Mouse (Mus musculus) inflammation-experienced regulatory T-cells, adult 6 months (primary cell): ENCODE results near the gene Pitpnm2. TPM values are rescaled to one million over a fixed set of nuclear protein-coding genes. Genes with fewer than 3 reads are reported as not detected.
A peak's percentile ranks its signal among the peaks of the same experiment; 100 is the strongest.

Experiments used
- ATAC-seq: one replicate; pipeline ENCODE4 v1.8.0; 2017
- polyA plus RNA-seq, 3 experiments: library from polyadenylated mRNA; unstranded; fragments of 100-300 nt; shearing (Covaris generic); gene quantifications; one replicate each; pipeline ENCODE4 v1.2.1; 2017

The Pitpnm2 gene
- polyA plus RNA-seq, 3 experiments from 2014 or later: 5.5 to 15.7 (median 11.1) TPM

- ATAC-seq: no peak
These were observed 2.3 kb downstream of the Pitpnm2 start for GRCm38 (mm10) chr5:124247296-124247695.

DNA sequence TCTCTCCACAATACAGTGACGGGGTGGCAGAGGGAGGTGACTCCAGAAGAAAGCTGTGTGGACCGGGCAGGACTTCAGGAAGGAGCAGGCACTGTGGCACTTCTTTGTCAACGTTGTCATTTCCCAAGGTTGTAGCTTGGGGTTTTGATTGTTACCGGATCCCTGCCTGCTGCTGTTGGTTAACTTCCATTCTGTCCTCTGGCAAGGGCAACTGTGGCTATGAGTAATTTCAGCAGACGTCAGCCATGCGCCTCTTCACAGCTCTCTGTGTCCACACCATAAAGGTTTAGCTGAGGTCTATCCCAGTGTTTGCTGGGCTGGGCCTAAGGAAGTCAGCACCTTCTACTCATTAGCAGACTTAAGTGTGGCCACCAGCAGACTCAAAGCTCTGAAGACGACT lies 4.7 kb downstream of the Pitpnm2 start:
- no peak for ATAC-seq

DNA sequence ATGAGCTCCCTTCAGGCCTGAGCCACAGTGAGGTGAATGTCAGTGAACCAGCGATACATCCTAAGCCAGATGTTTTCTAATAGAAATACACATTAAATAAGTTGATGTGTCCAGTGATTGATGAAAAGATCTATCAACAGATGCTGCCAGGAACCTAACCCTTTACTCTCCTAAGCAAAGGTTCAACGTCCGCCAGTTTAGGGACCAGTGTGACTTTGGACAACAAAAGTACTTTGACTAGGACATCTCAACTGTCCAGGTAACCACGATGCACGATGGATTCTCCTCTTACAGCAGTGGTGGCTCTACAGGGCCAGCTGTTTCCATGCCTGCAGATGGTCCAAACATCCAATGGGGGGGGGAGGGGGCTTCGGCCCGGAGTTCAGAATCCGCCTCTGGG lies 5.1 kb downstream of the Pitpnm2 start:
- ATAC-seq: no peak

GRCm38 (mm10) chr5:124243236-124243901 lies 6.2 kb downstream of the Pitpnm2 start:
- no peak for ATAC-seq

GRCm38 (mm10) chr5:124241686-124242444 lies 7.7 kb downstream of the Pitpnm2 start:
- no peak for ATAC-seq

DNA sequence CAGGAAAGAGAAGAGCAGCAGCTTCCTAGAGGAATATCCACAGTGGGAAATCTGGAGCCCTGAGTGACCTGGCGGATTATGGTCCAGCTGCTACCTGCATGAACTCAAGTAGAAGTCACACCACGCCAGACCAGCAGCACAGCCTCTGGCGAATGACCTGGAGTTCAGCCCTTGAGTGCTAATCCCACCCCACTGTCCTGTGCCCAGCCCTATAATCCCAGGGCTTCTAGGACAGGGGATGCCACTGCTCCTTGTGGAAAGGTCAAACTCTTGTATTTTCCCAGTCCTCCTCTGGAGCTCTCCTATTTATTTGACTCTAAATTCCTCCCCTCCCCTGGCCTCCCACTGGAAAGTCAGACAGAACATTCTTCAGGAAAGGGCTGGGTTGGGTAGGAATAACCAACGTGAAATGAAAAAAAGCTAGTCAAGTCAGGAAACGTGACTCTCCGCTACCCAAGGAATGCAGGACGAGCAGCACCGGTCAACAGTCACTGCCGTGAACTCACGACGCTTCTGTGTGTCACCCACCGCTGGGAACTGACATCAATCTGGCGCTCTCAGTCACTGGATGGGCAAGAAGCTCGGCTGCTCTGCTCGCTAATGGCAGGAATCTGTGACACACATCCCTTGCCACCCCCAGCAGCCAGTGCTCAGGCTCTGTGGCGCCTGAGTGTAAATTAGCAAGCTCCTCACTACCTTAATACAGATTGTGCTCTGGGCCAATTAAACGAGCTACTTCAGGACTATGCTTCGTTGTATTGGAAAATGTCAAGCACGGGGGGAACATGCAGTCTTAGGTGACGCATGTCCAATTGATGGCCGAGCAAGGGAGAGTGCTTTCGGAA lies 8.5 kb downstream of the Pitpnm2 start:
- no peak for ATAC-seq

- ATAC-seq: no peak
These were observed 13.4 kb downstream of the Pitpnm2 start for GRCm38 (mm10) chr5:124236180-124236579.

- ATAC-seq: no peak
These were observed 14.8 kb downstream of the Pitpnm2 start for GRCm38 (mm10) chr5:124234778-124235177.

DNA sequence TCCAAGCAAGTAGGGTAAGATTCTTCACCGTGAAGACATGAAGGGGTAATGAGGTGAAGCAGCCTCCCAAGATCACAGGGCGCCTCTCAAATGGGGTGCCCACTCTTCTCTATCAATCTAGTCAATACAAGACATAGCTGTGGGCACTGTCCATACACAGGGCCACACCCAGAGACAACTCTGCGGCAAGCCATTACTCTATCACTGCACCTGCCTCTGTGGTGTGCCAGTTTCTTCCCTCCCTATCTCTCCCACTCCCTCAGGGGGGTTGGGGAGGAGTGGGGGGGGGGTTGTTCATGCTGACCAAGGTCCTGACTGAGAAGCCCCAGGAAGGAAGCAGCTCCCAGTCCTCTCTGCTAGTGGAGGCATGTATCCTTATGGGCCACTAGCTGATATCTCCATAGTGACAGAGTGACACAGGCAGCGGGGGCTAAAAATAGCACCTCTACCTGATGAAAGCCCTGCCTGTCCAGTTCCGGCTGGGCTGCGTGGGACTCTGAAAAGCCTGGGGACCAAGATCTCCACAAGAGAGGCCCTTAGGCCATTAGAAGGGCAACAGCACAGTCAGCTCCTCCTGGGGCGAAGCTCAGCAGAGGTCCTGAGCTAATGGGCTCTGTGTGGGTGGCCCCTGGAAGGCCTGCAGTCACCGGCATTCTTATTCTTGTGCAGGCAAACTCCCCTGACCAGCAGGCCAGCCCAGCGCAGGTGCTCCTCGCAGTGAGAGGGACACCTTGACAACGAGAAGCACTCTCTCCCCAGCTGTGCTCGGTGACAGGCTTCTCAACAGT lies 15.5 kb downstream of the Pitpnm2 start:
- ATAC-seq: no peak

GRCm38 (mm10) chr5:124233144-124233465 lies 16.5 kb downstream of the Pitpnm2 start:
- peak; percentile 87 for ATAC-seq

DNA sequence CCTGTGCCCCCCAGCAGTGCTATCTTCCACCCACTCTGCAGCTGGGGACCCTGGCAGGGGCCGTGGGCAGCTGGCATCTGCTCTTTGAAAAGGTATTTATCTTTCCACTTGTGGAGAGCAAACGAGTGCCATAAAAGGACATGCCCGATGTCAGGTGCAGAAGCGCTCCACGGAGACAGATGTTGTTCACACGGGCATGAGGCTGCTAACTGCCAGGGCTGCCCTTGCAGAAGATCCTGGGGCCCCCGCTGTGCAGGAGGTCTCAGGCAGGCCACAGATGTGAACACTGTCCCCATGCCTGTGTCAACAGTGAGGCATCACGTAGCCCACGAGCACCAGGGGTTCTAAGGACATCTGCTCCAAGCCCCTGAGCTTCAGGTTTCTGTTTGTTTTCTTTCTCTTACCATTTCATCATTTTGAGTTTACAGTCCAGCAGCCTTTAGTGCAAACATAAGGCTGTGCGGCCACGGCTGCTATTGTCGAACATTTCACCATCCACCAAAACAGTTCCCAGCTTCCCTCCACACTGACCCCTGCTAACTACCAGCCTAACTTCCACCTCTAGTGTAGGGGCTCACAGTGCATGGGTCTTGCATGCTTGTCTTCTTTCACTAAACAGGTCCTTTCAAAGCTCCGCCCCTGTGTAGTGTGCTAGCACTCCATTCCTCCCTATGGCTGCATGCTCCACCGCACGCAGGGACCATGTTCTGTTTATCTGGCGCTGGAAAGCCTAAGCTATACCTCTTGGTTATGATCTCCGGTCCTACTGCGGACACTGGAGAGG lies 17.0 kb downstream of the Pitpnm2 start:
- ATAC-seq: peak; percentile 43

- ATAC-seq: no peak
These were observed 19.1 kb downstream of the Pitpnm2 start for GRCm38 (mm10) chr5:124230461-124230860.

DNA sequence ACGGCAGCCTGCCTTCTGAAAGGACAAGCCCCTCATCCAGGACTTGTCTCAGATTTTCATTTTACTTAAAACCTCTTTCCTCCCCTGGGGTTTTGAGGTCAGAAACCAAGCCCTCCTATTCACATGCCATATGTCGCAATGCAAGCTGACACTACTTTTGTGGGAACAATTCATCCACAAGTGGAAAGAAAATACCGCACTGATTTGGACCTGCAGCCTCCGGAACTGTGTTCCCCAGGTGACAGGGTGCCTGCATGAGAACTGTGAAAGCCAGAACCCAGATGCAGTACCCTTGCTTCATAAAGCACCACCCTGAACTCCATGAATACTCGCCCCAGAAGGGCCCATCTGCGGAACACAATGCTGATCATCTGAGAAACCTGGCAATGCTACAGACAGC lies 22.4 kb downstream of the Pitpnm2 start:
- no peak for ATAC-seq

GRCm38 (mm10) chr5:124226494-124226893 lies 23.1 kb downstream of the Pitpnm2 start:
- no peak for ATAC-seq

- ATAC-seq: no peak
These were observed 23.7 kb downstream of the Pitpnm2 start for GRCm38 (mm10) chr5:124225891-124226290.

GRCm38 (mm10) chr5:124224321-124225092 lies 25.1 kb downstream of the Pitpnm2 start:
- ATAC-seq: no peak

DNA sequence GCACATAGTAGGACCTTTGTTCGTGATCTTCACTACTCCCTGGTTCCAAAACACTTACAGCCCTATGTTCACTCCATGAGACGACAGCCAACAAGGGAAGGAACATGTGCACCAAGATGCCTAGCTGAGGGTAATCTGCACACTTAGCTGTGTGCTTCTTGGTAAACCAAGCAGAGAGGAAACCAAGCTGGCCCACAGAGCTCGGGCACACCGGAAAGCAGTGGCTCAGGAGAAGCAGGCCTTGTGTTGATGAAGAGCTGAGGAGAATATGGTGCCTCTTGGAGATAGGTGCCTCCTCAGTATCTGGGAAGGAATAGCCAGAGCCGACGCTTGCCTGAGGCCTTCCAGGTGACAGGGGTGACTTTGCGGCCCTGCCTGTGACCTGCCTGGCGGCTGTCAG lies 26.0 kb downstream of the Pitpnm2 start:
- ATAC-seq: no peak

DNA sequence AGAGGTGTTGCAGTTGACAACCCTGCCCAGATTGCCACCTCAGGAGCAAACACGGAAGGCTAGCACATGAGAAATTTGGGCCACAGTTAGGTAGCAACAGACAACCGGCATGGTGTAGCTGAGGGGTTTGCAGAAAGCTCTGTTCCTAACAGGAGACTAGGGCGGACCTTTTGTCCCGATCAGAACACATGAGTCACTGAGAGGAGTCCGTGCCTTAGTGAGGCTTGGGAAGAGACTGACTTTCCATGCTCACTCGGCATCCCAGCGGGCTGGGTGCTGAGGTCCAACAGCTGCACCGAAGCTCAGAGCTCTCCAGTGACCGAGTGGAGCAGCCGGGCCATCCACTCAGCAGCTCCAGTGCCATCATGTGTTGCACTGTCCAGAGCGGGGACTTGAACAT lies 26.9 kb downstream of the Pitpnm2 start:
- no peak for ATAC-seq

DNA sequence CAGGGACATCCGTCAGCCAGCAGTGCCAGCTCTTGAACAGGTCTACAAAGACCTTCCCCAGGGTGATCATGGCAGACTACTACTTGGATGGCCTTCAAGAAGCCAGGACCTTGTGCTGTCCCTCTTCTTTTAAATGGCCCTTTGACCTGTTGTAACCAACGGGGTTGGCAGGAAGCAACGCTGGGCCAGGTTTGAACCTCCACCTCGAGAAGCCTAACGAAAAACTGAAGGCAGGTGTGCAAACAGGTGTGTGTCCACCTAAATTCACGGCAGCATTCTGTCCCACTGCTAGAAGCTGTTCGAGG lies 27.9 kb downstream of the Pitpnm2 start:
- ATAC-seq: no peak

DNA sequence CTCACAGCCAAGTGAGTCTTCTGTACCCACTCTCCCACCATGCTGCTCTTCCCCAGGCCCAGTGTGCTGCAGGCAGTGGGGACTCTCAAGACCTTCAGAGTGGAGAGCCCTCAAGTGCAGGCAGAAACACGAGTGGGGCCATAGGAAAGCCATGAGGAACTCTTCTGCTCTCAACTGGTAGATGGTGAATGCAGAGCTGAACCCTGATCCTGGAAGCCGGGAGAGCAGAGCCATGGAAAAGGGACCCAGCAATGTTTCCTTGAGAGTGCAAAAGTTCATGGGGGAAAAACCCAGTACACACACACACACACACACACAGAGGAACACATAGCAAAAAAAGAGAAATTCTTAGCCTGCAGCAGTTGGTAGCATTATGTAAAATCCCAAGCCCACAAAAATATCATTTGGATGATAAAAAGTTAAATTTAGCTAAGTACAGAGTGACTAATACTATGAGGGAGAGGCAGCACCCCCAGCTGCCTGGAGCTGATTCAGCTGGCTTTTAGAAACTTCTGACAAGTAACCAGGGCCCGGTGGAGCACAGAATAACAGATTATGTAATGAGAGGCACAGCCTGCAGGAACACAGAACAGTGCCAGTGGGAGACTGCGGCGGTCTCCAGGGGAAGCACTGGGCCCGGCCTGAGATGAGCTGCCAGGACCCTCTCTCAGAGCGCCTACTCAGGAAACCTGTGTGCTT lies 28.4 kb downstream of the Pitpnm2 start:
- no peak for ATAC-seq

DNA sequence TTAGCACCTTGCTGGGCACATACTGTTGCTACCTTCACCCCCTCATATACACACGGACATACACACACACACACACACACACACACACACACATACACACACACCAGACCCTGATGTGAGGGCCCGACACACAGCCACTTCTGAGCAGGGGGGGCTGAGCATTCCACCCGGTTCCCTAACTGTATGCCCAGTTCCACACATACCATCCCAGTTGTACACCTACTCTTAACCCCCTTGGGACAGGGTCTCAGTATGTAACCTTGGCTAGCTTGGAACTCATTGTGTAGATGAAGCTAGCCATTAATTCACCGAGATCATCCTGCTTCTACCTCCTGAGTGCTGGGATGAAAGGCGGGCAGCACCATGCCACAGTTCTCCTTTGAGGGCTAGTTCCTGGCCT lies 29.0 kb downstream of the Pitpnm2 start:
- ATAC-seq: no peak
